Mouse (Mus musculus) MEL-GATA-1-ER (cell line): ENCODE data around the gene Tshr.
"Not testable (repeated sequence)": the region's sequence is repeated elsewhere in the genome, so short reads cannot be mapped to it uniquely, and the experiment has no call there.

Experiments
- DNase-seq: peaks from one replicate; pipeline ENCODE4 v3.0.0-alpha.2; 2012; ENCODE audit warnings: low read depth; ENCODE audit errors: extremely low read depth

The Tshr gene

GRCm38 (mm10) chr12:91496226-91496558, 111.8 kb downstream of the Tshr start:
- DNase-seq = no peak

DNA sequence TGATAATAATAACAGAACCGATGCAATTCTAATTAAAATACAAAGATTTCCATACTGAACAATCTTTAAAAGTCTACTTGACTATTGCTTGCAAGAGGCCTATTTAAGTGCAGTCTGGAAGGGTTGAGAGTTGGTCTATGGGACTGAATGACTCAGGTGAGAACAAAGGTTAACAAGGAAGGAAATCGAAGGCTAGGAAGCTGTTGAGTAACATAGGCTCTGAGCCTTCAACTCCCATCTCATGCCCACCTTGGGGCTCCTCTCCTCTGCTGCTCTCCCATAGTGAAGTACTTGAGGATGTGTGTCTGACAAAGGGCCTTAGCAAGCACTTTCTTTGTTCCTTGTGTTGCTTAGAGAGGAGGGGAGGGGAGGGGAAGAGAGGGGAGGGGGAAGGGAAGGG, 116.1 kb downstream of the Tshr start:
- no peak for DNase-seq

- DNase-seq = no peak
Measured at GRCm38 (mm10) chr12:91511766-91512165, 127.4 kb downstream of the Tshr start.

- no peak for DNase-seq
Measured at GRCm38 (mm10) chr12:91513980-91514379, 129.6 kb downstream of the Tshr start.

DNA sequence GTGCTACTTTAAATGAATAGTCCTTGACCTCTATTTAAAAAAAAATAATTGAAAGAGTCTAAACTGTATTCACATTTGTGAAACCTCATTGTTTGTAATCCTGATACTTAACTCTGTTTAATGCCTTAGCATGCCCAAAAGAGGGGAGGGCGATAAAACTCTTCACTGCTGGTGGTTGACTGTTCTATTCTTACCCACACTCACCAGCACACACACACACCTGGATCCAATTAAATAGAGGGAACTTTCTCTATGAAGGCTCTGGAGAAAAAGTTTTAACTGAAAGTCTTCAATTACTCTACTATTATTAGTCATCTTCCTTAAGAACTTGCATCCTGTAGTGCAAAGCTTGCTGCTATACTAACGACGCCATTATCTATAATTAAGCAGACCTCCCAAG, 133.4 kb downstream of the Tshr start:
- no peak for DNase-seq

DNA sequence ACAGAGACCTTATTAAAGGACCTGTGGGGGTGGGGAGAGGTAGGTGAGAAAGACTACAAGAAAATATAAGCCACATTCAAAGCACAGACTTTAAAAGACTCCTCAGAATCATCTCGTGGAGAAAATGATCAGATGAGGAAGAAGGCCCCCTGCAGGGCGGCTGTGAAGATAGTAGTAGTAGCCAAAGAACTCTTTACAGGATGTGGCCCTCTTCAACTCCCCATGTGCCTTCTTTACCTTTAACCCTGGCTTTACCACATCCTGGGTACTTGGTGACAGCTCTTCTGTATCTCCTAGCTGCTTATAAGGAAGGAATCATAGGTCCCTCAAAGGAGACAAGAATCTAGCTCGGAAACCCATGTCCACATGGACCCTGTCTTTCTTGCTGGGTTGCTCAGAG, 139.3 kb downstream of the Tshr start:
- no peak for DNase-seq

DNA sequence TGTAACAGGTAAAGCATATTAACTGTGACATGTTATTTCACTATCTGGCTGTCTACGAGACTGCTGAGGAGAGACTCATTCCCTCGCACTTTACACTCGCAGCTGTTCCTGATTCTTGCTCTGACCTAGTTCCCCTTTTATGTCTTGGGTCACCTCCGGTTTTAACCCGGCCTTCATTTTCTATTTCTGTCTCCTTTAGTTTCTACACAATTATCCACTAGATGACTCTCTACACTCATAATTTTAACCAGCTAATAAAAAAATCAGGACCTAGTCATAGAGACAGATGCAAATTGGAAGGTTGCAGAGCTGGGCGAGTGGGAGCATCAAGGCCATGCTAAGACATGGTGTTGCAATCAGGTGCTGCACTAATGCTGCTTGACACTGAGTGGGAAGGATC, 150.2 kb downstream of the Tshr start:
- no peak for DNase-seq

DNA sequence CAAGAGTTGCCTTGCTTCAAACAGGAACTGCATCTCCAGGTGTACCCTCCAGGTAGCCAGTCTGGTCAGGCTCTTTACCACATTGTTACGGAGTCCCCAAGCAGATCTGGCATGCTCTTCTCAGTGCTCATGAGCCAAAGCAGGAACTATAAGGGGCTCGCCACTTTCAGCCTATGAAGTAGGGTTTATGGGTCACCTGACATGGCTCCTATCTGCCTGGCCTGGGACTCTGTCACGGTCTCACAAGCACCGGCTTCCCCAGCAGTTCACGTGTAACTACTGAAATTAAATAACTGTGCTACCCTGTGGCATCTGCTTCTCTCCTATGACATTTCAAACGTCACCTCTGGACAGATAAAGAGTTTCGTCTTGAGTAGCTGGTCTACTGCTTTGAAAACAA, 155.8 kb downstream of the Tshr start:
- no peak for DNase-seq

DNA sequence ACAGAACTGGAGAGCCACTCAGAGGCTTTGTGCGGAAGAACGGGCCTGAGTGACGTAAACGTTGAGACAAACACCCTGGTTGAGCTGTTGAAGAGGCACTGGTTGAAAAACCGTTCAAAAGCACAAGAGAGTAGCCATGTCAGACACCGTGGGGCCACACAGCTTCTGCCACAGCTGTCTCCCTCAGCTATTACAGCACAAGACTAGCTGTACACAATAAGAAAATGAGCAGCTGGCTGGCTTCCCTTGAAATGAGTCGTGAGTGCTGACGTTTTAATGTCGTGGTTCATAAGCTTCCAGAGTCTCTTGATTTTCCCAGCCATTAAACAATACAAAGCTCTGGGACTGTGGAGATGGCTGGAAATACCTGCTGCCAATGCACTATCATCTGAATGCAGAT, 165.1 kb downstream of the Tshr start:
- no peak for DNase-seq

DNA sequence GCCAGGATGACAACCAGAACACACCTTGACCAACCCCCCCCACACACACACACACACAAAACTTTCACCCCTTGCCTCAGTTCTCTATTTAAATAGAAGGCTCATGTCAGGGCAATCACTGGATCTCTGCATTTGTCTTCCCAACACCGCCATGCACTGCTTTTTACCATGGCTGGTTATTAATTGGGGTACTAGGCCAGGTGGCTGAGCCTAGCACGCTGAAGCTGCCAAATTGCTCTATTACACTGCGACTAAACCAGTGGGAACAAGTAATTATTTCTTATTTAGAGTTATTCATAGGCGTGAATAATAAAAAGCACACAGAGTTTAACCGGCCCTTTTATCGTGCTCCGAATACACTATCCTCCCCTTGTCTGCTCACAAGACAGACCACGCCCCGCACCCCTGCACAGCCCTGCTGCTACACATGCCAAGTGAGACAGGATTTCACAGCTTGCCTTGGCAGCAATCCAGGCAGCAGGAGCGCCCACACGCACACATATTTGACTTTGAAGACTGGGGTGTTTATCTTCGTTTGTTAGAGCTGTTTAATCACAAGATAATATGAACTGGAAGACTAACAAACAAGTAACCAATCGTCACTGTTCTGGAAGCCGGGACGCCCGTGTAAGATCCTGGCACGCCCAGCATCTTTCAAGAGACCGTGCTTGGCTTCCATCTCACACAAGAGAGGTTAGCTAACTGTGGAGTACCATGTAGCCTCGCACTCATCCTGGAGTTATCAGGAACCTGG, 167.6 kb downstream of the Tshr start:
- DNase-seq = peak; percentile 46

GRCm38 (mm10) chr12:91557358-91558005, 173.1 kb downstream of the Tshr start:
- not testable (repeated sequence) for DNase-seq

DNA sequence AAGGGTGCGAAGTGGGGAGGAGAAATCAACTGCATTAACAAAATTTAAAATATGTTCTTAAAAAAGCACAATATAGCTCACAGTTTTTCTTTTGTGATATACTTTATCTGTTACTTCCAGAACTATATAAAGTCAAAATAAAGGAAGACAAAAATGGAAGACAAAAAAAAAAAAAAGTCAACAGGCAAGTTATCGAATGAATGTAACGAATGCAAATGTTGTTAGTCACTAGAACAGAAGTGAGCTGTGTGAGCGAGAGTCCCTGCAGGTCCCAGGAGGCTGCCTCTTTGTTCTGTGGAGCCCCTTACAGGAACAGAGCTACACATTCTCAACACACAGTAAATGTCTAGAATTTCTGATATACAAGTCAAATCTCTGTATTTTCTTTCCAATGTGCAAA, 173.8 kb downstream of the Tshr start:
- DNase-seq = not testable (repeated sequence)

DNA sequence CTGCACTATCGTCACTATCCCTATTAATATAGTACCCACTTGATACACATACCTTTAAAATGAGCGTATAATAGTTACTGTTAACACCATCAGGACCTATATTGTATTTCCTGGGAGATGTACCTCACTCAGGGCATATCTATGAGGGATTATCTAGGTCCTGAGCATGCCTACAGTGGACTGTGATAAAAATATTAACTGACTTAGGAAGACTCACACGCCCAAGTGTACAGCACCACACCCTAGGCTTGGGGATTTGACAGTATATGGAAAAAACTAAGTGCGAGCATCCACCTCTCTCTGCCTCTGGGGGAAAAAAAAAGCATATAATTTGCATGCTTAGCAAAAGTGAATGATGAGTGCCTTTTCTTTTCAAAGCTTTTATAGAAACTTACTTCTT, 182.8 kb downstream of the Tshr start:
- no peak for DNase-seq

DNA sequence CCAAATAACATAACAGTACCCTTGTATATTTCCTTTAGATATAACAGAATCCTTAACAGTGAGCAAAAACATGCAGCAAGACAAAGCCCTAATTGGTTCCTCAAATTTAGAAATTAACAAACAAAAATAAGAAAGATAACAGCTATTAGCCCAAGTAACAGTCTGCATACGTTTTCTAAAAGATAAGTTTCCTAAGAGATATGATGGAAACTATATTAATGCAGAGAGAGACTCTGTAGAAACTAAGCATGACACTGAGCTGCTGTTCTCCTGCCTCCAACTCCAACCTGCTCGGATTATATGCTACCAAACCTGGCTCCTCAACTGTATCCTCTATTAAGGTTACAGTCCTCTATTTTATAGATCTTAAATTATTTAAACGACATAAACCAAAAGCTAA, 184.9 kb downstream of the Tshr start:
- DNase-seq = no peak

GRCm38 (mm10) chr12:91571708-91572107, 187.3 kb downstream of the Tshr start:
- DNase-seq = no peak

DNA sequence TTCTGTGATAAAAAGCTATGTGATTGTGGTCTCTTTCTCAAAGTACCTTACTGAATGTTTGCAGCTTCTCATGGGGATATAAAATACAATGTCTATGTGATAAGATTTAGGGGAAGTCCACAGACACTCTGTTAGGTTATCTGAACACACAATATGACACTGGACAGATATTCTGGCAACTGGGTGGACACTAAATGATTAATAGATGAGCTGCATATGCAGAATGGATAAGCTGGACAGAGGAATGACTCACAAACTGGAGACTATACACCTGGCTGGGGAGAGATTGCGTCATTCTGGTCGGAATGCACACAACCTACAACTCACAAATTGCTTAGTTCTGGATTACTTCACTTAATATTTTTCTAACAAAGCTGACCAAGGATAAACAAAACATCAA, 195.3 kb downstream of the Tshr start:
- peak; percentile 52 for DNase-seq

DNA sequence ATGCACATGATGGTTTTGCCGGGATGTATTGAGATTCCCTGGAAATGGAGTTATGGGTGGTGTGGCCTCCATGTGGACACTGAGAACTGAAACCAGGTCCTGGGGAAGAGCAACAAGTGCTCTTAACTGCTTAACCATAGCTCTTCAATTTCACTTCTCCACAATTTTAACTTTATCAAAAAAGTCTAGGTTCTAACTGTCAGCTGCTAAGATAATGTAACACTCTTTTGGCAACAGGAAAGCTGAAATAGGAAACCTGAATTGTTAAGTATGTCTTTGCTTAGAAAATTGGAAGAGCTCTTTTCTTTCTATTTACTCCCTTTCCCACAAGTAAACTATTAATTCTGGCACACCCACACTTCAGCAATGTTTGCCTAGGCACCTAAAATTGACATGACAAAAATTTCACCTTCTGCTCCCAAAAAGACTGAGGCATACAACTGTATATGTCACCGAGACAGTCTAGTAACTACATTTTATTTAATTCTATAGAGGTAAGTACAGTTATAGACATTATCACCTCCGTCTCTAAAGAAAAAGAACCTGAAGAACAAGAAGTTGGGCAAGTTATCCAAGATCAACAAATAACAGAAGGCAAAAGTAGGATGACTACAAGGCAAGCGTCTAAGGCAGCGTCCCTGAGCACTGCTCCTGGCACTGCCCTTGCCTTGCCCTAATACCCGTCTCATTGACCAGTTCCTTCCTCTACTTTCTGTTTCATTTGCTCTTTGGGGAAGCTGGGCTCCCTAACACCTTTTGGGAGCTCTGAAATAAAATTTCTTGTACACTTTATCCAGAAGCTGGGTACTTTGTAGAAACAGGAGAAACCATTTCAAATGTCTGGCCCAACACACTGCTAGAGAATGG, 197.1 kb downstream of the Tshr start:
- no peak for DNase-seq

- no peak for DNase-seq
Measured at GRCm38 (mm10) chr12:91582362-91583002, 198.1 kb downstream of the Tshr start.

DNA sequence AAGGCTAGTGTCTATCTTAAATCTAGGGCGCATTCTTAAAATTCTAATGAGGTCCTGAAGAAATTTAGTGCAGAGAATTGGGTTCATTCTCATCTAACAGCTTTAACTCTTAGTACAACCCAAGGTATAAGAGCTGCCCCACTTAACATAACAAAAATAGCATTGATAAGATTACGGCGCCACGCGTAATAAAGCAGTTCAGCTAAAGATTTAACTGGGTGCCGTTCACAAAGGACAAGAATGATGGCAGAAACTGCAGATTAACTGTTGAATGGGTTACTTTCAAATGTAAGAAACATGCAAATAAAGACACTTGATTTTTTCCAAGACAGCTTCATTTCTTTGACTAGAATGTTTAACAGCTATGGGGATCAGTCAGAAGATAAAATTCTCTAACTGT, 199.0 kb downstream of the Tshr start:
- no peak for DNase-seq

DNA sequence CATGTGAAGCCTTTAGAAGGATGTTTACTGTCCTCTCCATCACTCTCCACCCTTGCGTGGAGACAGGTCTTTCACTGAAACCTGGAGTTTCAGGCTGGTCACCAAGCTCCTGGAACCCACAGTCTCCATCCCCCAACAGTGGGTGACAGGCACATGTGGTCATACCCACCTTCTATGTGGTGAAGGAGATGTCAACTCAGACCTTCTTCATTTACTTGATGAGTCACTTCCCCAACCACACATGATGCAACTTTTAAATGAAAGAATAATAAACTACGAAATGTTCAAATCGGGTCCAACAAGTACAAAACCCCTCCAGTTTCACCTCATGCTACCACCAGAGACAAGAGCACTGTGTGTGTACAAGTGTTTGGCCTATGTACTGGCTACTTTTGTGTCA, 200.8 kb downstream of the Tshr start:
- DNase-seq = no peak

DNA sequence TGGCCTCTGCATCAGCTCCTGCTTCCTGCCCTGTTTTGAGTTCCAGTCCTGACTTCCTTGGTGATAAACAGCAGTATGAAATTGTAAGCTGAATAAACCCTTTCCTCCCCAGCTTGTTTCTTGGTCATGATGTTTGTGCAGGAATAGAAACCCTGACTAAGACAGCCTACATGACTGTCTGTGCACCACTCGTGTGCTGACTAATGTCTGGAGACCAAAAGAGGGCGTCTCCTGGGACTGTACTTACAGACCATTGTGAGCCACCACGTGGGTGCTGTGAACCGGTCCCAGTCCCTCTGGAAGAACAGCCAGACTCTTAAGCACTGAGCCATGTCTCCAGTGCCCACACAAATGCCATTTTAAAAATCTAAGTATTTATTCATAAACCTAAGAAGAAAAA, 201.5 kb downstream of the Tshr start:
- not testable (repeated sequence) for DNase-seq

DNA sequence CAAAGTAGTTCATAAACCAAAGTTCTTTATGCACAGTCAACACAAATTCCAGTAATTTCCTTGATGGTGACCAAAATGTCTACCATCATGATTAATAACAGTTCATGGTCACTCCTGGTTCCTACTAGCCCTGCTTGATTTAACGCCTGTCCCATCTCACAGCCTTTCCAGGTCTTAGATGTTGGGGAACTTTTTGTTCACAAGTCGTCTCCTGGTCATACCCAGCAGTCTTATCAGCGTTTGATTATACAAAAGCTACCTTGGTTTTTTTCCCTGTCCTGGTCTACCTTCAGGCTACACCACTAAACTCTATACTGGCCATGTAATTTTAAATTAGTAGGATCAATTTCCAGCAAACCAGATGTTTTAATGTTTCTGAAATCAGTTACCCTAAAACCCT, 202.7 kb downstream of the Tshr start:
- no peak for DNase-seq
